Mouse (Mus musculus): ENCODE results near the gene Nhs. TPM values are rescaled to one million over a fixed set of nuclear protein-coding genes. Genes with fewer than 3 reads are reported as not detected.

Nhs gene
- total and polyA plus RNA-seq, 3 experiments, result 0.04 to 0.30 (median 0.12) TPM

GRCm38 (mm10) chrX:161940696-161941095 lies 218.8 kb downstream of the Nhs start:
- Histone ChIP-seq H3K4me2 (ENCODE audit: insufficient read depth, low read depth, poor library complexity, severe bottlenecking) (no peak overlapping the region), H3K9ac (ENCODE audit: insufficient read depth, low read depth) (no peak overlapping the region), H3K36me3 (replicated peaks in 1 of 2; ENCODE audit: control insufficient read depth in 1 of 2, insufficient read depth in 1 of 2, low read length in 1 of 2) (no peaks in the 10 kb centered on the region), H3K4me1 (ENCODE audit: control insufficient read depth in 1 of 2, insufficient read depth in 2 of 2) (no peaks in the 10 kb centered on the region), H3K27me3 (replicated peaks) (no peaks in the 10 kb centered on the region), H3K79me2 (replicated peaks; ENCODE audit: control insufficient read depth, extremely low read depth, insufficient read depth, poor library complexity, severe bottlenecking) (no peaks in the 10 kb centered on the region), H3K9me3 (replicated peaks; ENCODE audit: low read length) (no peaks in the 10 kb centered on the region), H3K27ac (ENCODE audit: insufficient read depth, low read depth) (no peak overlapping the region), H3K4me3 (replicated peaks in 1 of 3; ENCODE audit: low read depth in 2 of 3, low read length in 2 of 3, poor library complexity in 1 of 3) (no peak overlapping the region)
- dilution Hi-C loops (cut with MboI; ENCODE audit: extremely low pct_ligation_motif_present, extremely low pct_unique_long_range_greater_than_20kb, low sequenced_read_pairs) (no loop called here), in situ Hi-C loops (cut with MboI; ENCODE audit: low pct_ligation_motif_present, low pct_unique_long_range_greater_than_20kb, low sequenced_read_pairs) (no loop called here)
- TF ChIP-seq ZC3H11A (IDR thresholded peaks at IDR 0.05; ENCODE audit: low read depth, low read length) (no peak), KAT2A (IDR thresholded peaks at IDR 0.05; ENCODE audit: insufficient replicate concordance, low read length) (no peak), MXI1 (IDR thresholded peaks at IDR 0.05; ENCODE audit: low read depth, low read length) (no peak), ZKSCAN1 (IDR thresholded peaks at IDR 0.05; ENCODE audit: borderline replicate concordance, low read depth, low read length) (no peak), IRF4 (IDR thresholded peaks at IDR 0.05; ENCODE audit: low read depth, low read length) (no peak), E2F4 (IDR thresholded peaks at IDR 0.05; ENCODE audit: insufficient replicate concordance, low read depth, low read length) (no peak), SIN3A (IDR thresholded peaks at IDR 0.05; ENCODE audit: low read length) (no peak), GABPA (IDR thresholded peaks at IDR 0.05; ENCODE audit: insufficient replicate concordance, low read depth, low read length) (no peak), HCFC1 (IDR thresholded peaks at IDR 0.05; ENCODE audit: low read depth, low read length) (no peak), POLR2AphosphoS2 (IDR thresholded peaks at IDR 0.05; ENCODE audit: low read depth, low read length) (no peak), PAX5 (IDR thresholded peaks at IDR 0.05; ENCODE audit: low read length) (no peak), MAX (IDR thresholded peaks at IDR 0.05; ENCODE audit: low read length) (no peak), NRF1 (IDR thresholded peaks at IDR 0.05; ENCODE audit: low read depth, low read length) (no peak)
- no peak for DNase-seq (ENCODE audit: extremely low read depth)

- TF ChIP-seq POLR2A (IDR thresholded peaks at IDR 0.05; ENCODE audit: low read depth, low read length) (no peak), E2F4 (IDR thresholded peaks at IDR 0.05; ENCODE audit: insufficient replicate concordance, low read depth, low read length) (no peak), SIN3A (IDR thresholded peaks at IDR 0.05; ENCODE audit: low read length) (no peak), ZNF384 (IDR thresholded peaks at IDR 0.05; ENCODE audit: low read depth, low read length) (no peak), CHD1 (IDR thresholded peaks at IDR 0.05; ENCODE audit: low read depth, low read length) (no peak), USF2 (conservative IDR thresholded peaks at IDR 0.05; ENCODE audit: low read depth, low read length) (no peak)
- dilution Hi-C loops (cut with MboI; ENCODE audit: extremely low pct_ligation_motif_present, extremely low pct_unique_long_range_greater_than_20kb, low sequenced_read_pairs), result no loop called here
- no peak overlapping the region for H3K4me2 ChIP-seq (ENCODE audit: insufficient read depth, low read depth, poor library complexity, severe bottlenecking)
- no peak overlapping the region for H3K27ac ChIP-seq (ENCODE audit: insufficient read depth, low read depth)
- H3K36me3 ChIP-seq (replicated peaks in 1 of 2; ENCODE audit: control insufficient read depth in 1 of 2, insufficient read depth in 1 of 2, low read length in 1 of 2), result no peaks in the 10 kb centered on the region
- no peaks in the 10 kb centered on the region for H3K27me3 ChIP-seq (replicated peaks)
- in situ Hi-C loops (cut with MboI; ENCODE audit: low pct_ligation_motif_present, low pct_unique_long_range_greater_than_20kb, low sequenced_read_pairs), result no loop called here
- H3K4me3 ChIP-seq (replicated peaks in 1 of 3; ENCODE audit: low read depth in 2 of 3, low read length in 2 of 3, poor library complexity in 1 of 3), result no peak overlapping the region
- DNase-seq (ENCODE audit: extremely low read depth), result no peak
- H3K4me1 ChIP-seq (ENCODE audit: control insufficient read depth in 1 of 2, insufficient read depth in 2 of 2), result peaks cover 0 to 13% of the 10 kb centered on the region in 2 experiments; a peak in 2 of 4 replicates
- no peaks in the 10 kb centered on the region for H3K9me3 ChIP-seq (replicated peaks; ENCODE audit: low read length)
- no peak overlapping the region for H3K9ac ChIP-seq (ENCODE audit: insufficient read depth, low read depth)
- H3K79me2 ChIP-seq (replicated peaks; ENCODE audit: control insufficient read depth, extremely low read depth, insufficient read depth, poor library complexity, severe bottlenecking), result no peaks in the 10 kb centered on the region
These were observed 232.9 kb downstream of the Nhs start for GRCm38 (mm10) chrX:161926683-161927053.
